Comparison of ENCODE assay signal across 10 mouse cellular contexts in genomic region chr11:106365366-106365765, GRCm38 (mm10). TPM values are rescaled to one million over a fixed set of nuclear protein-coding genes. Genes with fewer than 3 reads are reported as not detected.
DNase-seq lines count a peak whose midpoint lies in the region; ATAC-seq and TF ChIP-seq lines count a peak whose summit lies in the region.
"Had no signal": no experiment of that assay in that cellular context is flagged by ENCODE, and none has a peak within 500 bp of the region (broad histone marks: within the 10 kb centered on the region; RNA-seq: fewer than 3 reads in every experiment).

TSS of gene Prr29 (plus strand) at chr11:106365472.

- H3K4me2 ChIP-seq in forebrain, embryonic 11.5 days (ENCODE audit: low read depth, low read length, severe bottlenecking) = no peak within 1 kb of the TSS
- H3K4me2 ChIP-seq in forebrain, postnatal 0 days (ENCODE audit: low read depth) = no peak within 1 kb of the TSS
- peak within 1 kb of the TSS; percentile 18; the same call in 1 of the 2 replicates for H3K4me2 ChIP-seq in kidney, postnatal 0 days (ENCODE audit: low read length)
- peak within 1 kb of the TSS; percentile 27; the same call in 1 of the 2 replicates for H3K4me2 ChIP-seq in embryonic facial prominence, embryonic 15.5 days (replicated peaks)
- H3K4me2 ChIP-seq in limb, embryonic 15.5 days = 0 out of 2 replicates have a peak within 1 kb of the TSS, but pooled peaks have one; percentile 0
- H3K4me2 ChIP-seq: liver, embryonic 11.5 days had no signal

- H3K4me1 ChIP-seq in forebrain, embryonic 11.5 days (replicated peaks; ENCODE audit: control insufficient read depth, insufficient read depth, low read length) = 0 out of 2 replicates have a peak, but pooled peaks cover 3% of the 10 kb centered on the region
- H3K4me1 ChIP-seq in forebrain, postnatal 0 days (ENCODE audit: insufficient read depth) = no peaks in the 10 kb centered on the region
- peaks cover 13% of the 10 kb centered on the region; the same call in 1 of the 2 replicates for H3K4me1 ChIP-seq in kidney, postnatal 0 days (replicated peaks; ENCODE audit: insufficient read depth, low read length)
- H3K4me1 ChIP-seq in embryonic facial prominence, embryonic 15.5 days = peaks cover 18% of the 10 kb centered on the region
- H3K4me1 ChIP-seq in limb, embryonic 15.5 days = peaks cover 14% of the 10 kb centered on the region; the same call in 1 of the 2 replicates

- H3K9me3 ChIP-seq in forebrain, embryonic 11.5 days (ENCODE audit: control insufficient read depth, low read length) = no peaks in the 10 kb centered on the region
- no peaks in the 10 kb centered on the region for H3K9me3 ChIP-seq in forebrain, postnatal 0 days (ENCODE audit: low read length)
- H3K9me3 ChIP-seq in kidney, postnatal 0 days (replicated peaks; ENCODE audit: low read length) = no peaks in the 10 kb centered on the region
- H3K9me3 ChIP-seq in embryonic facial prominence, embryonic 15.5 days (replicated peaks) = no peaks in the 10 kb centered on the region
- no peaks in the 10 kb centered on the region for H3K9me3 ChIP-seq in limb, embryonic 15.5 days

- no peaks in the 10 kb centered on the region for H3K36me3 ChIP-seq in forebrain, embryonic 11.5 days (ENCODE audit: control insufficient read depth, insufficient read depth, low read length)
- no peaks in the 10 kb centered on the region for H3K36me3 ChIP-seq in forebrain, postnatal 0 days (ENCODE audit: insufficient read depth)
- no peaks in the 10 kb centered on the region for H3K36me3 ChIP-seq in kidney, postnatal 0 days (ENCODE audit: insufficient read depth, low read length)
- no peaks in the 10 kb centered on the region for H3K36me3 ChIP-seq in embryonic facial prominence, embryonic 15.5 days
- H3K36me3 ChIP-seq in limb, embryonic 15.5 days = no peaks in the 10 kb centered on the region

- H3K4me3 ChIP-seq in forebrain, embryonic 11.5 days (ENCODE audit: low read depth, low read length) = no peak within 1 kb of the TSS
- H3K4me3 ChIP-seq in forebrain, postnatal 0 days (ENCODE audit: low read depth, low read length) = no peak within 1 kb of the TSS
- H3K4me3 ChIP-seq in kidney, postnatal 0 days (replicated peaks; ENCODE audit: low read depth, low read length) = no peak within 1 kb of the TSS
- H3K4me3 ChIP-seq in embryonic facial prominence, embryonic 15.5 days (replicated peaks) = no peak within 1 kb of the TSS
- H3K4me3 ChIP-seq in limb, embryonic 15.5 days = no peak within 1 kb of the TSS

- no peak for DNase-seq in forebrain, embryonic 11.5 days (ENCODE audit: low spot score)
- DNase-seq in forebrain, postnatal 0 days = no peak
- DNase-seq in kidney, postnatal 0 days (ENCODE audit: low spot score) = no peak
- DNase-seq in kidney, postnatal 10 days = no peak
- no peak for DNase-seq in cerebellum, adult 9-11 months
- DNase-seq in adrenal gland, postnatal 25 days = no peak
- DNase-seq: kidney, adult 11 months had no signal

- H3K27ac ChIP-seq in forebrain, embryonic 11.5 days (ENCODE audit: low read depth, low read length) = no peak within 1 kb of the TSS
- no peak within 1 kb of the TSS for H3K27ac ChIP-seq in forebrain, postnatal 0 days (ENCODE audit: low read depth, low read length)
- H3K27ac ChIP-seq in kidney, postnatal 0 days = peak within 1 kb of the TSS; percentile 54
- H3K27ac ChIP-seq in embryonic facial prominence, embryonic 15.5 days (replicated peaks) = no peak within 1 kb of the TSS
- no peak within 1 kb of the TSS for H3K27ac ChIP-seq in limb, embryonic 15.5 days

- no peak for ATAC-seq in forebrain, embryonic 11.5 days (replicated peaks; ENCODE audit: low FRiP score)
- no peak for ATAC-seq in forebrain, postnatal 0 days
- 0 out of 2 replicates have a peak, but pooled peaks have one; percentile 26 for ATAC-seq in kidney, postnatal 0 days (replicated peaks; ENCODE audit: low FRiP score, low read depth)
- no peak for ATAC-seq in embryonic facial prominence, embryonic 15.5 days (ENCODE audit: insufficient number of reproducible peaks, low FRiP score, low TSS enrichment, low read depth)
- ATAC-seq in limb, embryonic 15.5 days (ENCODE audit: insufficient number of reproducible peaks, low FRiP score, low TSS enrichment, low read depth) = 0 out of 2 replicates have a peak, but pooled peaks have one; percentile 45

- TF ChIP-seq CTCF in forebrain, postnatal 0 days (IDR thresholded peaks at IDR 0.05; ENCODE audit: low read depth) = no peak
- TF ChIP-seq CTCF in kidney, postnatal 0 days (IDR thresholded peaks at IDR 0.05; ENCODE audit: low read depth) = no peak

- H3K9ac ChIP-seq in forebrain, embryonic 11.5 days (ENCODE audit: low read length) = peak within 1 kb of the TSS; percentile 12; the same call in 1 of the 2 replicates
- no peak within 1 kb of the TSS for H3K9ac ChIP-seq in forebrain, postnatal 0 days
- H3K9ac ChIP-seq in kidney, postnatal 0 days (ENCODE audit: low read depth, low read length) = no peak within 1 kb of the TSS
- no peak within 1 kb of the TSS for H3K9ac ChIP-seq in embryonic facial prominence, embryonic 15.5 days
- H3K9ac ChIP-seq in limb, embryonic 15.5 days = no peak within 1 kb of the TSS

- H3K27me3 ChIP-seq in forebrain, embryonic 11.5 days (ENCODE audit: control insufficient read depth, insufficient read depth, low read length) = no peaks in the 10 kb centered on the region
- no peaks in the 10 kb centered on the region for H3K27me3 ChIP-seq in forebrain, postnatal 0 days (ENCODE audit: insufficient read depth, low read length)
- no peaks in the 10 kb centered on the region for H3K27me3 ChIP-seq in kidney, postnatal 0 days (ENCODE audit: insufficient read depth, low read length)
- no peaks in the 10 kb centered on the region for H3K27me3 ChIP-seq in embryonic facial prominence, embryonic 15.5 days
- H3K27me3 ChIP-seq in limb, embryonic 15.5 days = no peaks in the 10 kb centered on the region

- 70% methylated on average over 10 of the region's 10 CpGs for WGBS in forebrain, embryonic 11.5 days
- 62% methylated on average over 10 of the region's 10 CpGs for WGBS in forebrain, postnatal 0 days
- 40% methylated on average over 10 of the region's 10 CpGs for WGBS in kidney, postnatal 0 days
- 44% methylated on average over 10 of the region's 10 CpGs for WGBS in embryonic facial prominence, embryonic 15.5 days
- 38% methylated on average over 10 of the region's 10 CpGs for WGBS in limb, embryonic 15.5 days

RNA-seq across cellular contexts. Expression of gene Prr29, which starts in this region (rescaled TPM):
- polyA plus RNA-seq in forebrain, embryonic 11.5 days (2014; fragmentation: Nextera tagmentation; extraction: Ambion mirVana) = not detected in 2 replicates
- total RNA-seq in forebrain, postnatal 0 days (2014; rRNA removed) = 0.23 TPM in 1 of 2 replicates, not detected in the other
- polyA plus RNA-seq in forebrain, postnatal 0 days (2015; fragmentation: Nextera tagmentation; extraction: Ambion mirVana) = 0.69 TPM in 1 of 2 replicates, not detected in the other
- polyA plus RNA-seq in kidney, postnatal 0 days (2015; fragmentation: Nextera tagmentation; extraction: Ambion mirVana) = 0.15 and 0.24 TPM in 2 replicates
- 2.9 and 4.7 TPM in 2 replicates for polyA plus RNA-seq in embryonic facial prominence, embryonic 15.5 days (2015; fragmentation: Nextera tagmentation; extraction: Ambion mirVana)
- polyA plus RNA-seq in limb, embryonic 15.5 days (2015; fragmentation: Nextera tagmentation; extraction: Ambion mirVana) = 0.38 and 0.70 TPM in 2 replicates
- not detected in 2 replicates for total RNA-seq in adrenal gland, postnatal 25 days (2021)
- polyA plus RNA-seq: liver, embryonic 11.5 days had no signal

Comparison
In these comparisons a context has a peak if more than half of its experiments do, and no peak if none do; other contexts are left out.
1. Peak in ATAC-seq, H3K27ac ChIP-seq and H3K4me2 ChIP-seq in kidney, postnatal 0 days; RNA of the gene not detected or under 1 TPM.
2. Peak in ATAC-seq and H3K4me2 ChIP-seq in limb, embryonic 15.5 days; RNA of the gene not detected or under 1 TPM.